Mouse (Mus musculus): ENCODE results near the gene Gm17387. TPM values are rescaled to one million over a fixed set of nuclear protein-coding genes. Genes with fewer than 3 reads are reported as not detected.
A peak's percentile ranks its signal among the peaks of the same experiment; 100 is the strongest.
"Not testable (repeated sequence)": the region's sequence is repeated elsewhere in the genome, so short reads cannot be mapped to it uniquely, and the experiment has no call there.

Gene Gm17387
- polyA plus RNA-seq, 1 experiment from 2014 or later, result not detected

GRCm38 (mm10) chr7:141003248-141004010, 25.5 kb upstream of the Gm17387 start:
- no peak overlapping the region for H3K9ac ChIP-seq
- no peaks in the 10 kb centered on the region for H3K27me3 ChIP-seq
- WGBS, result 79% methylated on average over 5 of the region's 5 CpGs
- H3K27ac ChIP-seq, result no peak overlapping the region
- no peak for ATAC-seq (ENCODE audit: insufficient number of reproducible peaks, insufficient read depth, low FRiP score, low TSS enrichment)
- H3K4me1 ChIP-seq, result no peaks in the 10 kb centered on the region
- H3K4me2 ChIP-seq (replicated peaks), result no peak overlapping the region
- no peak overlapping the region for H3K4me3 ChIP-seq
- no peaks in the 10 kb centered on the region for H3K36me3 ChIP-seq
- no peaks in the 10 kb centered on the region for H3K9me3 ChIP-seq

- no peak overlapping the region for H3K4me3 ChIP-seq
- no peak overlapping the region for H3K9ac ChIP-seq
- no peak overlapping the region for H3K27ac ChIP-seq
- no peaks in the 10 kb centered on the region for H3K36me3 ChIP-seq
- H3K27me3 ChIP-seq, result no peaks in the 10 kb centered on the region
- 91% methylated on average over 6 of the region's 6 CpGs for WGBS
- H3K9me3 ChIP-seq, result no peaks in the 10 kb centered on the region
- H3K4me1 ChIP-seq, result peaks cover 21% of the 10 kb centered on the region
- ATAC-seq (ENCODE audit: insufficient number of reproducible peaks, insufficient read depth, low FRiP score, low TSS enrichment), result no peak
- no peak overlapping the region for H3K4me2 ChIP-seq (replicated peaks)
Observed at GRCm38 (mm10) chr7:141006446-141006845, 22.5 kb upstream of the Gm17387 start.

- peaks cover 21% of the 10 kb centered on the region for H3K4me1 ChIP-seq
- 85% methylated on average over 5 of the region's 5 CpGs for WGBS
- no peak for ATAC-seq (ENCODE audit: insufficient number of reproducible peaks, insufficient read depth, low FRiP score, low TSS enrichment)
- no peaks in the 10 kb centered on the region for H3K27me3 ChIP-seq
- H3K27ac ChIP-seq, result no peak overlapping the region
- H3K4me2 ChIP-seq (replicated peaks), result no peak overlapping the region
- H3K9ac ChIP-seq, result no peak overlapping the region
- no peaks in the 10 kb centered on the region for H3K9me3 ChIP-seq
- no peak overlapping the region for H3K4me3 ChIP-seq
- H3K36me3 ChIP-seq, result no peaks in the 10 kb centered on the region
Observed at GRCm38 (mm10) chr7:141006914-141007313, 22.0 kb upstream of the Gm17387 start.

- WGBS, result 7% methylated on average over 7 of the region's 7 CpGs
- Histone ChIP-seq H3K36me3 (no peaks in the 10 kb centered on the region), H3K9ac (no peak overlapping the region), H3K27ac (no peak overlapping the region), H3K4me3 (no peak overlapping the region), H3K4me2 (replicated peaks) (peak overlapping the region; percentile 45), H3K9me3 (no peaks in the 10 kb centered on the region), H3K4me1 (peaks cover 21% of the 10 kb centered on the region), H3K27me3 (no peaks in the 10 kb centered on the region)
- no peak for ATAC-seq (ENCODE audit: insufficient number of reproducible peaks, insufficient read depth, low FRiP score, low TSS enrichment)
Observed at GRCm38 (mm10) chr7:141008312-141008761, 20.6 kb upstream of the Gm17387 start.

GRCm38 (mm10) chr7:141008938-141009660, 19.8 kb upstream of the Gm17387 start:
- Histone ChIP-seq H3K9ac (no peak overlapping the region), H3K27ac (no peak overlapping the region), H3K4me1 (peaks cover 21% of the 10 kb centered on the region), H3K27me3 (no peaks in the 10 kb centered on the region), H3K4me3 (no peak overlapping the region), H3K4me2 (replicated peaks) (peak overlapping the region; percentile 45), H3K9me3 (no peaks in the 10 kb centered on the region), H3K36me3 (no peaks in the 10 kb centered on the region)
- 0 out of 2 replicates have a peak, but pooled peaks have one; percentile 37 for ATAC-seq (ENCODE audit: insufficient number of reproducible peaks, insufficient read depth, low FRiP score, low TSS enrichment)
- 8% methylated on average over 20 of the region's 20 CpGs for WGBS

- Histone ChIP-seq H3K9me3 (no peaks in the 10 kb centered on the region), H3K27me3 (no peaks in the 10 kb centered on the region), H3K27ac (no peak overlapping the region), H3K9ac (0 out of 2 replicates have a peak overlapping the region, but pooled peaks have one; percentile 15), H3K4me2 (replicated peaks) (peak overlapping the region; percentile 45), H3K4me1 (peaks cover 21% of the 10 kb centered on the region), H3K4me3 (peak overlapping the region; percentile 23; the same call in 1 of the 2 replicates), H3K36me3 (no peaks in the 10 kb centered on the region)
- 89% methylated on average over 9 of the region's 9 CpGs for WGBS
- ATAC-seq (ENCODE audit: insufficient number of reproducible peaks, insufficient read depth, low FRiP score, low TSS enrichment), result no peak
Observed at GRCm38 (mm10) chr7:141009665-141010064, 19.3 kb upstream of the Gm17387 start.

GRCm38 (mm10) chr7:141010593-141010992, 18.3 kb upstream of the Gm17387 start, which contains the start of gene Ifitm3:
Gene Ifitm3, minus strand, starts transcription at chr7:141010770.
- Histone ChIP-seq H3K4me1 (peaks cover 21% of the 10 kb centered on the region), H3K36me3 (no peaks in the 10 kb centered on the region), H3K4me3 (peak within 1 kb of the TSS; percentile 23), H3K4me2 (replicated peaks) (peak within 1 kb of the TSS; percentile 45), H3K9ac (peak within 1 kb of the TSS; percentile 15; the same call in 1 of the 2 replicates), H3K27me3 (no peaks in the 10 kb centered on the region), H3K9me3 (no peaks in the 10 kb centered on the region), H3K27ac (peak within 1 kb of the TSS; percentile 68)
- no peak for ATAC-seq (ENCODE audit: insufficient number of reproducible peaks, insufficient read depth, low FRiP score, low TSS enrichment)
- WGBS, result 11% methylated on average over 10 of the region's 10 CpGs

GRCm38 (mm10) chr7:141011238-141011770, 17.6 kb upstream of the Gm17387 start:
- H3K9me3 ChIP-seq, result no peaks in the 10 kb centered on the region
- no peak overlapping the region for H3K9ac ChIP-seq
- no peak overlapping the region for H3K4me3 ChIP-seq
- no peaks in the 10 kb centered on the region for H3K27me3 ChIP-seq
- H3K4me1 ChIP-seq, result peaks cover 21% of the 10 kb centered on the region
- 0 out of 2 replicates have a peak overlapping the region, but pooled peaks have one; percentile 45 for H3K4me2 ChIP-seq (replicated peaks)
- ATAC-seq (ENCODE audit: insufficient number of reproducible peaks, insufficient read depth, low FRiP score, low TSS enrichment), result no peak
- H3K36me3 ChIP-seq, result no peaks in the 10 kb centered on the region
- H3K27ac ChIP-seq, result peak overlapping the region; percentile 68
- 87% methylated on average over 7 of the region's 7 CpGs for WGBS

GRCm38 (mm10) chr7:141016707-141017697, 11.9 kb upstream of the Gm17387 start:
- no peaks in the 10 kb centered on the region for H3K4me1 ChIP-seq
- H3K36me3 ChIP-seq, result no peaks in the 10 kb centered on the region
- ATAC-seq (ENCODE audit: insufficient number of reproducible peaks, insufficient read depth, low FRiP score, low TSS enrichment), result no peak
- H3K4me3 ChIP-seq, result no peak overlapping the region
- H3K9ac ChIP-seq, result no peak overlapping the region
- H3K27ac ChIP-seq, result no peak overlapping the region
- H3K9me3 ChIP-seq, result no peaks in the 10 kb centered on the region
- H3K27me3 ChIP-seq, result no peaks in the 10 kb centered on the region
- WGBS, result 85% methylated on average over 10 of the region's 10 CpGs
- no peak overlapping the region for H3K4me2 ChIP-seq (replicated peaks)

- H3K4me3 ChIP-seq; H3K36me3 ChIP-seq; ATAC-seq (ENCODE audit: insufficient number of reproducible peaks, insufficient read depth, low FRiP score, low TSS enrichment); H3K27me3 ChIP-seq; H3K27ac ChIP-seq; H3K4me2 ChIP-seq (replicated peaks); H3K9ac ChIP-seq; H3K4me1 ChIP-seq; H3K9me3 ChIP-seq: not testable (repeated sequence)
- WGBS, result 83% methylated on average over 1 of the region's 1 CpGs
Observed at GRCm38 (mm10) chr7:141017824-141018223, 11.1 kb upstream of the Gm17387 start, which contains the start of gene Ifitm6. Gene Ifitm6, minus strand, starts transcription at chr7:141017924.

GRCm38 (mm10) chr7:141019028-141019427, 9.9 kb upstream of the Gm17387 start:
- WGBS, result 92% methylated on average over 5 of the region's 5 CpGs
- H3K27ac ChIP-seq, result no peak overlapping the region
- H3K9me3 ChIP-seq, result no peaks in the 10 kb centered on the region
- no peak overlapping the region for H3K4me3 ChIP-seq
- no peak overlapping the region for H3K4me2 ChIP-seq (replicated peaks)
- H3K4me1 ChIP-seq, result no peaks in the 10 kb centered on the region
- ATAC-seq (ENCODE audit: insufficient number of reproducible peaks, insufficient read depth, low FRiP score, low TSS enrichment), result no peak
- H3K36me3 ChIP-seq, result no peaks in the 10 kb centered on the region
- H3K27me3 ChIP-seq, result no peaks in the 10 kb centered on the region
- no peak overlapping the region for H3K9ac ChIP-seq

All from embryonic facial prominence, embryonic 12.5 days (tissue).